Mouse (Mus musculus): ENCODE results near the gene Ghrh. TPM values are rescaled to one million over a fixed set of nuclear protein-coding genes. Genes with fewer than 3 reads are reported as not detected.

The Ghrh gene
- polyA plus RNA-seq, 1 experiment from 2014 or later = not detected

DNA sequence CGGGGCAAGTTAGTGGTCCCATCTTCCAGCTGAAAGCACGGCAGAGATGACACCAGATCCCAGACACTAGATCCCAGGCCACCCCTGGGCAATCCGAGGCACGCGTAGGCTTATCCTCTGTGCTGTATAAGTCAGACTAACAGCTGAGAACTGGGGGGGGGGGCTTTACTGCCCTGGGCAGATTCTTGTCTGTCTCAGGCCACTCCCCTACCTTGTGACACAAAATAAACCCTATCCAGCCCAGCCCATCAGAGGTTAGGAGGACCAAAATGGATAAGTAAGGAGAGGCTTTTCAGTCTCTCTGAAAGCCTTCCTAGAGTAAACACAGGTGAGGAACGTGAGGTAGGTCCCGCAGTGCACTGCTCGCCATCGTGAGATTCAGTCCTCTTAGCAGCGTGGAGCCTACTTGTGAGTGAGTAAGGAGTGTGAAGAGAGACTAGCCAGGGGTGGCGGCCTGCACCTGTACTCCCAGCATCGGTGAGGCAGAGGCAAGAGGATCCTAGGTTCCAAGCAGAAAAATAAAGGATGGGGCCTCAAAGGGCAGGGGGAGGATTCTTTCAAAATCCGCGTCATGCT is 30.9 kb downstream of the Ghrh start:
- Histone ChIP-seq H3K4me3 (ENCODE audit: low read depth, low read length) (no peak overlapping the region), H3K9me3 (ENCODE audit: low read length) (no peaks in the 10 kb centered on the region), H3K9ac (replicated peaks) (no peak overlapping the region), H3K4me2 (ENCODE audit: low read depth, low read length) (no peak overlapping the region), H3K4me1 (ENCODE audit: insufficient read depth) (no peaks in the 10 kb centered on the region), H3K27ac (ENCODE audit: low read depth) (no peak overlapping the region), H3K36me3 (replicated peaks; ENCODE audit: insufficient read depth, low read length) (peaks cover 77% of the 10 kb centered on the region), H3K27me3 (ENCODE audit: insufficient read depth, low read length) (no peaks in the 10 kb centered on the region)
- TF ChIP-seq EP300 (IDR thresholded peaks at IDR 0.05; ENCODE audit: low read depth) (no peak), CTCF (IDR thresholded peaks at IDR 0.05; ENCODE audit: low read depth) (no peak)
- WGBS (ENCODE audit: insufficient replicate concordance) = 92% methylated on average over 11 of the region's 14 CpGs
- no peak for ATAC-seq
- DNase-seq = no peak

GRCm38 (mm10) chr2:157315486-157315885 is 31.8 kb downstream of the Ghrh start:
- Histone ChIP-seq H3K4me2 (ENCODE audit: low read depth, low read length) (no peak overlapping the region), H3K4me3 (ENCODE audit: low read depth, low read length) (no peak overlapping the region), H3K9me3 (ENCODE audit: low read length) (no peaks in the 10 kb centered on the region), H3K9ac (replicated peaks) (no peak overlapping the region), H3K27ac (ENCODE audit: low read depth) (no peak overlapping the region), H3K36me3 (replicated peaks; ENCODE audit: insufficient read depth, low read length) (peaks cover 78% of the 10 kb centered on the region), H3K4me1 (ENCODE audit: insufficient read depth) (no peaks in the 10 kb centered on the region), H3K27me3 (ENCODE audit: insufficient read depth, low read length) (no peaks in the 10 kb centered on the region)
- DNase-seq = no peak
- ATAC-seq = no peak
- TF ChIP-seq EP300 (IDR thresholded peaks at IDR 0.05; ENCODE audit: low read depth) = no peak
- TF ChIP-seq CTCF (IDR thresholded peaks at IDR 0.05; ENCODE audit: low read depth) = no peak
- 92% methylated on average over 6 of the region's 6 CpGs for WGBS (ENCODE audit: insufficient replicate concordance)

- TF ChIP-seq EP300 (IDR thresholded peaks at IDR 0.05; ENCODE audit: low read depth) = no peak
- Histone ChIP-seq H3K4me3 (ENCODE audit: low read depth, low read length) (no peak overlapping the region), H3K4me2 (ENCODE audit: low read depth, low read length) (no peak overlapping the region), H3K27ac (ENCODE audit: low read depth) (no peak overlapping the region), H3K9ac (replicated peaks) (no peak overlapping the region), H3K9me3 (ENCODE audit: low read length) (no peaks in the 10 kb centered on the region), H3K36me3 (replicated peaks; ENCODE audit: insufficient read depth, low read length) (peaks cover 80% of the 10 kb centered on the region), H3K4me1 (ENCODE audit: insufficient read depth) (no peaks in the 10 kb centered on the region), H3K27me3 (ENCODE audit: insufficient read depth, low read length) (no peaks in the 10 kb centered on the region)
- no peak for DNase-seq
- 87% methylated on average over 7 of the region's 7 CpGs for WGBS (ENCODE audit: insufficient replicate concordance)
- no peak for ATAC-seq
Measured at GRCm38 (mm10) chr2:157314310-157314709, 33.0 kb downstream of the Ghrh start.

GRCm38 (mm10) chr2:157313718-157314117 is 33.6 kb downstream of the Ghrh start:
- WGBS (ENCODE audit: insufficient replicate concordance) = 92% methylated on average over 3 of the region's 3 CpGs
- no peak overlapping the region for H3K9ac ChIP-seq (replicated peaks)
- H3K4me1 ChIP-seq (ENCODE audit: insufficient read depth) = no peaks in the 10 kb centered on the region
- H3K36me3 ChIP-seq (replicated peaks; ENCODE audit: insufficient read depth, low read length) = peaks cover 84% of the 10 kb centered on the region
- H3K4me3 ChIP-seq (ENCODE audit: low read depth, low read length) = no peak overlapping the region
- TF ChIP-seq EP300 (IDR thresholded peaks at IDR 0.05; ENCODE audit: low read depth) (no peak), CTCF (IDR thresholded peaks at IDR 0.05; ENCODE audit: low read depth) (no peak)
- H3K4me2 ChIP-seq (ENCODE audit: low read depth, low read length) = no peak overlapping the region
- no peaks in the 10 kb centered on the region for H3K9me3 ChIP-seq (ENCODE audit: low read length)
- ATAC-seq (no peak), DNase-seq (no peak)
- no peak overlapping the region for H3K27ac ChIP-seq (ENCODE audit: low read depth)
- H3K27me3 ChIP-seq (ENCODE audit: insufficient read depth, low read length) = no peaks in the 10 kb centered on the region

GRCm38 (mm10) chr2:157310963-157311637 is 36.2 kb downstream of the Ghrh start:
- ATAC-seq = no peak
- H3K36me3 ChIP-seq (replicated peaks; ENCODE audit: insufficient read depth, low read length) = peaks cover 83% of the 10 kb centered on the region
- H3K4me1 ChIP-seq (ENCODE audit: insufficient read depth) = no peaks in the 10 kb centered on the region
- no peak for DNase-seq
- H3K4me3 ChIP-seq (ENCODE audit: low read depth, low read length) = no peak overlapping the region
- H3K9me3 ChIP-seq (ENCODE audit: low read length) = no peaks in the 10 kb centered on the region
- H3K4me2 ChIP-seq (ENCODE audit: low read depth, low read length) = no peak overlapping the region
- no peak overlapping the region for H3K27ac ChIP-seq (ENCODE audit: low read depth)
- WGBS (ENCODE audit: insufficient replicate concordance) = 88% methylated on average over 6 of the region's 6 CpGs
- TF ChIP-seq EP300 (IDR thresholded peaks at IDR 0.05; ENCODE audit: low read depth) (no peak), CTCF (IDR thresholded peaks at IDR 0.05; ENCODE audit: low read depth) (no peak)
- H3K9ac ChIP-seq (replicated peaks) = no peak overlapping the region
- no peaks in the 10 kb centered on the region for H3K27me3 ChIP-seq (ENCODE audit: insufficient read depth, low read length)

- H3K9me3 ChIP-seq (ENCODE audit: low read length) = no peaks in the 10 kb centered on the region
- H3K27me3 ChIP-seq (ENCODE audit: insufficient read depth, low read length) = no peaks in the 10 kb centered on the region
- 91% methylated on average over 8 of the region's 8 CpGs for WGBS (ENCODE audit: insufficient replicate concordance)
- H3K9ac ChIP-seq (replicated peaks) = no peak overlapping the region
- H3K4me3 ChIP-seq (ENCODE audit: low read depth, low read length) = no peak overlapping the region
- H3K4me2 ChIP-seq (ENCODE audit: low read depth, low read length) = no peak overlapping the region
- peaks cover 75% of the 10 kb centered on the region for H3K36me3 ChIP-seq (replicated peaks; ENCODE audit: insufficient read depth, low read length)
- no peaks in the 10 kb centered on the region for H3K4me1 ChIP-seq (ENCODE audit: insufficient read depth)
- TF ChIP-seq CTCF (IDR thresholded peaks at IDR 0.05; ENCODE audit: low read depth) (no peak), EP300 (IDR thresholded peaks at IDR 0.05; ENCODE audit: low read depth) (no peak)
- ATAC-seq (no peak), DNase-seq (no peak)
- H3K27ac ChIP-seq (ENCODE audit: low read depth) = no peak overlapping the region
Measured at GRCm38 (mm10) chr2:157309611-157310010, 37.7 kb downstream of the Ghrh start.
